Mouse (Mus musculus) kidney, postnatal 25 days (tissue): Measurements from ENCODE around the gene Coasy.

Source experiments
- DNase-seq, 2 experiments: peaks; one replicate each; pipeline ENCODE4 v3.0.0; 2021; ENCODE audit warnings: mixed read lengths in 2 of 2

Gene Coasy

DNA sequence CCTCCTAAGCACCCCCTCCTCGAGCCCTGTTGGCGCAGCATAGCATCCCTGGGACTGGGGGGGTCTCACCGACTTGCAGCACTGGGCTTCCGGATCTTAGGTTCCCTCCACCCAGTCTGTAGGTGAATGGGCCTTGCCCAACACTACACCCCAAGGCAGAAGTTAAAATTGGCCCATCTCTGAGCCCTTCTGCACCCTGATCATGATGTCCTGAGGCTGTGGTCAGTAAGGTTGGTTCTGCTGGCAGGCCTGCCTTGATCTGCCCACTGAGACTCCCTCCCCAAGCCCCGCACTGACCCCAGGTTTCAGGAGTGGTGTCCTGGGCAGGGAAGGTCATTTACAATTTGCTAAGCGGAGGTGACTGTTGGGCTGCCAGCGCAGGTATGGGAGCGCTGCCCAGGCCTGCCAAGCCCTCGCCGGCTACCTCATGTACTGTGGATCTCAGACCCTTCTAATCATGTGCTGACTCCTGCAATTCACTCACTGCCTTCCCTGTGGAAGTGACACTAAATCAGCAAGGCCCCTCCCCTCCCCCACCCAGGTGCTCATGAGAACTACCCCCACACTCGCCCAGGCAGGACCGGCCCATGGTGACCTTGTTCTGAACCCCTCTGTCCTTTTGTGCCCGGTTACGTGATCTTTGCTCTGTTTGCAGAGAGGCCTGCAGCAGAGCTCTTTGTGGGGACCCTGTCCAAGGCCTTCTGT, 19.2 kb upstream of the Coasy start:
- peak in 1 of 2 experiments; percentile 54 for DNase-seq

DNA sequence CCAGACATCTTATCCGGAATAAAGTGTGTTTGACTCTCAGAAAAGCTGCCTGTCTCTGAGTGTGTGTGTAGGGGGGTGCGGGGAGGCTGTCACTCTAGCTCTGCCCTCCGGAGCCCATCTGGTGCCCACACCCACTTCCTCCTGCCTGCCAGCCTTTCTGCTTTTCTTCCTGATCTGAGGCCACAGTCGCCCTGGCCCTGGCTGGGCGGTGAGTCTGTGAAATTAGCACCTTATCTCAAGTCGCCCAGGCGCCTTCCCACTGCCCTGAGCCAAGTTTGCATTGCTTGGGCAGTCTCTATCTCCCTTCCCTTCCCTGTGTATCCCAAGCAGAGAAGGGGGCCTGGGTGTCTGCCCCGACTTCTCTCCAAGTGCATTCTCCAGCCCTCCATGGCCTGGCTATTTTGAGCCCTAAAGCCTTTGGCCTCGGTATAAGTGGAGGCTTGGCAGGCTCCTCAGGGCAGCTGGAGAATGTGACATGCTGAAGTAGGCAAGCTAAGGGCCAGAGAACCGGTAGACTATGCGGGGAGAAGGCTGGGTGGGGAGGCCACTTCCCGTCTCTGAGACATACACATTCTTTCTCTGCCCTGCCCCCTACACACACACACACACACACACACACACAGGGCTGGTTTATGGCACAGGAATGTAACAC, 18.6 kb upstream of the Coasy start:
- DNase-seq = peak; percentile 37 to 71

DNA sequence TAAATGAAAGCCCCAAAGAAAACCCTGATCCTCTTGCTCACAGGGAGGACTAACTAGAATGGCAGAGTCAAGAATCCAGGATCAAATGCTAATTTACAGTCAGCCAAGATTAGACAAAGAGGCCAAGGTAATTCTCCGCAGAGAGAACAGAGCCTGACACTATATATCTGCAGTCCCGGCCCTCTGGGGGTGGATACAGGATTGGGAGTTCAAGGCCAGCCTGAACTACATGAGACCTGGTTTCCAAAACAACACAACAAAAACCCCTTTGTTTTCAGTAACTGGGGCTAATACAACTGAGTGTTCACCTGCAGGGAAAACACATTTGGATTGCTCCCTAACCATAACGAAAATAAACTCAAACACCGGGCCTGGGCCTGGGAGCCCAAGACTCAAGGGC, 17.9 kb upstream of the Coasy start:
- DNase-seq = no peak

DNA sequence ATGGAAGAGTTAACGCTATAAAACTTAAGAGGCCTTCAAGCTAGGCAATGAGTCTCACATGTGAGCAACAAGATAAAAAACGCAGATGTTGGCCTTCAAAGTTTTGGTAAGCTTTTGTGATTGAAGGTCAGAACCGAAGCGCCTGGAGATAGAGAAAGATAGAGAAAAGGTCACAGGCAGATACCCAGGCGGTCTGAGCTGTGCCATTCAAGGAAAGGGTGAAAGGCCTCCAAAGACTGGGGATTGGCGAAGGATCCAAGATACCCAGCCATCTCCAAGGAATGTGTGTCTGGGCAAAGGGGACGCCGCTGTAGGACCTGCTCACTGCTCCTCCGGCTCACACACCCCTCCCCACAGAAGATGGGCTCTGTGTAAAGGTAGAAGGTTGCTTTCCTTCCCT, 17.4 kb upstream of the Coasy start:
- DNase-seq = no peak

DNA sequence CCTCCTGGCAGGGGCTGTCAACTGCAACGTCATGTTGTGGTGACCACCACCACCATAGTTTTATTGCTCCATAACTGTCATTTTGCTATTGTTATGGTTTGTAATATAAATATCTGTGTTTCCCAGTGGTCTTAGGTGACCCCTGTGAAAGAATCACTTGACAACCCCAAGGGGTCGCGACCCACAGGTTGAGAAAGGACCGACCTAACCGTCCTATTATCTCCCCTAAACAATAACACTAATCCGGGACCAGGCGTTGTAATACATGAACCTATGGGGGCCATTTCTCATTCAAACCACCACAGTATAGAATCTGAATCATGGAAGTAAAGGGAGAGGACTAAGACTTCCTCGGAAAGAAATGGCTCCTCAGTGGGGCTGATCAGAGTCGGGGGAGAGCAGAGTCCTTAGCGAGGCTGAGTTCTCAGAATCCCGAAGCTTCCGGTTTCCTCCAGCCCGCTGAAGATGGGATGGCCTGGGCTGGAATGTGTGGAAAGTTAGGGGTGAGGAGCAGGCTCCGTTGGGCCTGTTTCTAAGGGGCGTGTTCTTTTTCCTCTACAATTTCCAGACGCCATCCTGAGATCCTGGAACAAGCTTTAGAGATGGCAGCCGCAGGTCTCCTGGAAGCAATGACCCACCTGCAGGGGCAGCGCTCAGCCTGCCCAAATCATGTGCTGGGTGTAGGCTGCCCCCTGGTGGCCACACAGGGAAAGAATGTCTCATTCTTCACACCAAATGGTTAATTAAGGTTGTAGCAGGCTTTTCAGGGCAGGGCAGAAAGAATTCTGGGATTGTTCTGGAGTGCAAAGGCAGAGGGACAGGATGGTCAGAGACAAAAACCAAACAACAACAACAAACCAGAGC, 15.6 kb upstream of the Coasy start:
- peak; percentile 90 to 92 for DNase-seq

DNA sequence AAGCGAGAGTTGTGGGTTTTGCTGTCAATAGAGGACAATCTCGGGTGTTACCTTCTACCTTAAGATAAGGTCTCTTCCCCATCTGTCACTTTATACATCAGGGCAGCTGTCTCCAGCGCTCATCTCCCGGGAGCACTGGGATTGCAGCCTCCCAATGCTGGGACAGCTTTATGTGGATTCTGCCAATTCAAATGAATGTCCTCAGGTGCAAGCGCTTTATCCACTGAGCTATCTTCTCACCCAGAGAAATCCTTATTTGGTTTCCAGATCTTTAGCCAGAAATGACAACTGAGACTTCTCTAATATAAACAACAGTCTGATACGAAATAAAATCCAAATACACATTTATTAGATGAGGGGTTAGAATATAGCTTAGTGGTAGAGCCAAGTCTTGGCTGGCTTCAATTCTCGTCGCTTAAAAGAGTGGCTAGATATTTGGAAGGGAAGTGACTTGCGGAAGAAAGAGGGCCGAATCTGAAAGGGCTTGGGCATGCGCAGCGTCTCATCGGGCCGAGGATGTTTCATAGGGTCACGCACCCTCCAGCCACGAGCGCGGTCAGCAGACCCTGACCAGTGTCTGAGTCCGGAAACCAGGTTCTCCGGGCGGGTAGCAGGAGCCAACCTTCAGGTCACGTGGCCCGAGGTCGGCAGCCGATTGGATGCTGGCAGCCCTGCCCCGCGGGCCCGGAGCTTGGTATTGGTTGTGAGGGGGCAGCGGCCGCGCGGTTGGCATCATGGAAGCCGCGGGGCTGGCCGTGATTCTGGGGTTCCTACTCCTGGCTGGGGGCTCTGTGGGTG, 12.8 kb upstream of the Coasy start, which contains the start of gene Naglu:
Naglu (plus strand) TSS at position 622 of the 798 bp plus-strand sequence.
- DNase-seq = peak; percentile 98 to 99

DNA sequence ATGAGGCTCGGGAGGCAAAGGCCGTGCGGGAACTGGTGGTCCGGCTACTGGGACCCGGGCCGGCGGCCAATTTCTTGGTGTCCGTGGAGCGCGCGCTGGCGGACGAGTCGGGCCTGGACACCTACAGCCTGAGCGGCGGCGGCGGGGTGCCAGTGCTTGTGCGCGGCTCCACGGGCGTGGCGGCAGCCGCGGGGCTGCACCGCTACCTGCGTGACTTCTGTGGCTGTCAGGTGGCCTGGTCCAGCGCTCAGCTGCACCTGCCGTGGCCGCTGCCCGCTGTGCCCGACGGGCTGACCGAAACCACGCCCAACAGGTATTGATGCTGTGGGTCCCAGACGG, 12.2 kb upstream of the Coasy start:
- DNase-seq = no peak

DNA sequence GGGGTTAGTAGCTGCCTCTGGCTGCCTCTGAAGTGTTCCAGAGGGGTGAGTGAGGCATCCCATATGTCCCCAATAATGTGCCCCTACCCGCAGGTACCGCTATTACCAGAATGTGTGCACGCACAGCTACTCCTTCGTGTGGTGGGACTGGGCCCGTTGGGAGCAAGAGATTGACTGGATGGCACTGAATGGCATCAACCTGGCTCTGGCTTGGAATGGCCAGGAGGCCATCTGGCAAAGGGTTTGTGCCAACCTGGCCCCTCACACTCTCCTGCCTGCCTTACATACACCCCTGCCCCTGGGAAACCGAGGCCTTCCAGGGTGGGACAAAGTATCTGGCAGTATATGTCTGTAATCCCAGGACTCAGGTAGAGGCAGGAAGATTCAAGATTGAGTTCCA, 11.4 kb upstream of the Coasy start:
- no peak for DNase-seq

DNA sequence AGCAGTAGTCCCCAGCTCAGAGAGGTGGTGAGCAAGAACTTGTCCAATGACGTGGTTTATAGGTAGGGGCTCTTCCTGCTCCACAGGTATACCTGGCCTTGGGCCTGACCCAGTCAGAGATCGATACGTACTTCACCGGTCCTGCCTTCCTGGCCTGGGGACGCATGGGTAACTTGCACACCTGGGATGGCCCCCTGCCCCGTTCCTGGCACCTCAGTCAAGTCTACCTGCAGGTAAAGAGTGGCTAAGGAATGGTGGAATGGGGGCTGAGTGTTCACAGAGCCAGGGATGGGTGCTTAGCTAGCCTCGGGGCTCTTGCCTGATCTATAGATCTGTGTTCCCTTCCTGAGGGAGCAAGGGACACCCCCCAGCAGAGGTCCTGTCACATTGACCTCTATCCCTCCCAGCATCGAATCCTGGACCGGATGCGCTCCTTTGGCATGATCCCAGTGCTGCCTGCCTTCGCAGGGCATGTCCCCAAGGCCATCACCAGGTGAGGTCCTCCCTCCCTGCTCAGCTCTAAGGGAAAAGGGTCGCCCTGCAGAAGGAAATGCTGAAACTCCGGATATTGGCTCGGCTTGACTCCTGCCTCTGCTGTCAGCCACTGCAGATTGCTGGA, 10.4 kb upstream of the Coasy start:
- no peak for DNase-seq

DNA sequence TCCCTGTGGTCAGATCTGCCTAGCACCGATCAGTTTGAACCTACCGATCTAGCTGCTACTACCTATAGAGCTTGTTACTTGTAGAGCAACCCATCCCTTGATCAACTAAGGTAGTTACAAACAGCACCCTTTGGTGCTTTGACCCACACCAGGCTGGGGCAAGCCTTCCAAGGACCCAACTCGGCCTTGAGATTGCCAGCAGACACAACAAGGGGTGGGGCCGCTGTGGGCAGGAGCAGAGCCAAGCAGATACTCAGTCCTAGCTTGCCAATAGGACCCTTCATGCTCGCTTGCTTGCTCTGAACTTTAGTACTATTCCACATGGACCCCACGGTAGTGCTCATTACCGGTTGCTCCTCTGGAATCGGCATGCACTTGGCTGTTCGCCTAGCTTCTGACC, 4.2 kb upstream of the Coasy start, which contains the start of gene Hsd17b1:
Hsd17b1 (plus strand) TSS at position 291 of the 400 bp plus-strand sequence.
- DNase-seq = no peak

DNA sequence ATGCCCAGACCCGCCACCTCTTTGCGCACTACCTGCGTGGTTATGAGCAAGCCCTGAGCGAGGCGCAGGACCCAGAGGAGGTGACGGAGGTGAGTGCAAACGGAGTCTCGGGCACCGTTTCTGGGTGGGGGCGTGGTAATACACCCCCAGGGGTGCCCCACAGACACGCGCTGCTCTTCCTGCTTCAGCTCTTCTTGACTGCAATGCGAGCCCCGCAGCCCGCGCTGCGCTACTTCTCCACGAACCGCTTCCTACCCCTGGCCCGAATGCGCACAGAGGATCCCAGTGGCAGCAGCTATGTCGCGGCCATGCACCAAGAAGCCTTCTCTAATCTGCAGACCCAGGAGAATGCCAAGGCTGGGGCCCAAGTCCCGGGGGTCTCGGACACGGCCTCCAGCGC, 2.6 kb upstream of the Coasy start:
- DNase-seq = peak in 1 of 2 experiments; percentile 49

DNA sequence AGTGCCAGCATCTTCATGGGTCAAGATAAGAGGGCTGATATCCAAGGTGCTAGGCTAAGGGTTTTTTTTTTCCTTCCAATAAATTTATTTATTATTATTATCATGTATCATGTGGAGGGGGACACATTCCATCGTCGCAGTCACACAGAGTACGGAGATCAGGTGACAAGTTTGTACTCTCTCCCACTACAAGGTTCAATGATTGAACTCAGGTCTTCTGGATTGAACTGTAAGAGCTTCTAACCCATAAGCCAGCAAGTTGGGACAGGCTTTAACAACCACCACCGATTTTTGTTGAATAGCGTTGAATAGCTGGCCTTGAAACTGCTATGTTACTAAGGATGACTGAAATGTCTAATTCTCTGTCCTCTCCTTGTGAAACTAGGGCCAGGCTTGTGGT, 1.9 kb upstream of the Coasy start:
- no peak for DNase-seq

DNA sequence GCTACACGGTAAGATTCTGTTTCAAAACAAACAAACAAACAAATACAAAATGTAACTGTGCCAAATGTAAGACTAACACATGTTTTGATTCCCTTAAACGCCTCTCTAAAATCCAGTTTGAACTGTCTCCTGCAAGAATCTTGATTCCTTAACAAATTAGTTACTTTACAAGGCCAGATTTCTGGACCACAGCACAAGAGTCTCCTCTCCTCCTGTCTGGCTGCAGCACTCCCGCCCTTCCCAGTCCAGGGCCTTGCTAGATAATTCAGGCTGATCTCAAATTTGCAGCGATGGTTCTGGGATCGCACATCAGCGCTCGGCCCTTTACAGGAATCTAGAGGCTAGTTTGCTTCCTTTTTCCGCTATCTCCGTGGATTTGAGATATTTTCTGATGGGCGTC, 706 bp upstream of the Coasy start:
- DNase-seq = peak in 1 of 2 experiments; percentile 53

DNA sequence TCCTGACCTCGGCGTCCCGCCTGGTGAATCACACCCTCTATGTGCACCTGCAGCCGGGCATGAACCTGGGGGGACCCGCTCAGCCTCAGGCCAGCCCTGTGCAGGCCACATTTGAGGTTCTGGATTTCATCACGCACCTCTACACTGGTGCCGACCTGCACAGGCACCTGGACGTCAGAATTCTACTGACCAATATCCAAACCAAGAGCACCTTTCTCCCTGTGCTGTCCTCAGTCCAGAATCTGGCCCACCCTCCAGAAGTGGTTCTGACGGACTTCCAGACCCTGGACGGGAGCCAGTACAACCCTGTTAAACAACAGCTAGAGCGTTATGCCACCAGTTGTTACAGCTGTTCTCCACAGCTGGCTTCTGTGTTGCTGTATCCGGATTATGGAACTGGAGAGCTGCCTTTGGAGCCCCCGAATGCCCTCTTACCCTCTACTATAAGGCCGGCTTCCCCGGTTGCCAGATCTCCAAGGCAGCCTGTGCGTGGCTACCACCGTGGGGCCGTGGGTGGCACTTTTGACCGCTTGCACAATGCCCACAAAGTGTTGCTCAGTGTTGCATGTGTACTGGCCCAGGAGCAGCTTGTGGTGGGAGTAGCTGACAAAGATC, 825 bp downstream of the Coasy start:
- peak; percentile 80 to 87 for DNase-seq

DNA sequence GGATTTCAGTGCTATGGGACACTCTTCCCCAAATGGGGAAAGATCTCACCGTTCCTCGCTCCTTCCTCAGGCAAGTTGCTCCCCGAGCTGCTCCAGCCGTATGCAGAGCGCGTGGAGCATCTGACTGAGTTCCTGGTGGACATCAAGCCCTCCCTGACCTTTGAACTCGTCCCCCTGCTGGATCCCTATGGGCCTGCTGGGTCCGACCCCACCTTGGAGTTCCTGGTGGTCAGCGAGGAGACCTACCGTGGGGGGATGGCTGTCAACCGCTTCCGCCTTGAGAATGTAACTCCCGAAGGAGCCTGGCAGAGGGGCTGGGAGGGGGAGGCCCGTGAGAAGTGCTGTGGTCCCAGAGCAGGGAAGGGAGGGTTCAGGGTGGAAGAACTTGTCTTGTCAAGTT, 1.9 kb downstream of the Coasy start:
- peak in 1 of 2 experiments; percentile 59 for DNase-seq

DNA sequence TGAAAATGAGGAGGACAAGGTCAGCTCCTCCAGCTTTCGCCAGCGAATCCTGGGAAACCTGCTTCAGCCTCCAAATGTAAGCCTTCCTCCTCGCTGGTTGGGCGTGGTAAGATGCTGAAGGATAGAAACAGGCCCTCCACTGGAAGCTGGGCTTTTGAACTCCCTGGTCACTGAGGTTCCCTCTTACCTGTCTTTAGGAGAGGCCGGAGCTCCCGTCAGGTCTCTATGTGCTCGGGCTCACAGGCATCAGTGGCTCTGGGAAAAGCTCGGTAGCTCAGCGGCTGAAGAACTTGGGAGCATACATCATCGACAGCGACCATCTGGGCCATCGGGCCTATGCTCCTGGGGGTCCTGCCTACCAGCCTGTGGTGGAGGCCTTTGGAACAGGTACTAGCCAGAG, 2.4 kb downstream of the Coasy start:
- DNase-seq = no peak

DNA sequence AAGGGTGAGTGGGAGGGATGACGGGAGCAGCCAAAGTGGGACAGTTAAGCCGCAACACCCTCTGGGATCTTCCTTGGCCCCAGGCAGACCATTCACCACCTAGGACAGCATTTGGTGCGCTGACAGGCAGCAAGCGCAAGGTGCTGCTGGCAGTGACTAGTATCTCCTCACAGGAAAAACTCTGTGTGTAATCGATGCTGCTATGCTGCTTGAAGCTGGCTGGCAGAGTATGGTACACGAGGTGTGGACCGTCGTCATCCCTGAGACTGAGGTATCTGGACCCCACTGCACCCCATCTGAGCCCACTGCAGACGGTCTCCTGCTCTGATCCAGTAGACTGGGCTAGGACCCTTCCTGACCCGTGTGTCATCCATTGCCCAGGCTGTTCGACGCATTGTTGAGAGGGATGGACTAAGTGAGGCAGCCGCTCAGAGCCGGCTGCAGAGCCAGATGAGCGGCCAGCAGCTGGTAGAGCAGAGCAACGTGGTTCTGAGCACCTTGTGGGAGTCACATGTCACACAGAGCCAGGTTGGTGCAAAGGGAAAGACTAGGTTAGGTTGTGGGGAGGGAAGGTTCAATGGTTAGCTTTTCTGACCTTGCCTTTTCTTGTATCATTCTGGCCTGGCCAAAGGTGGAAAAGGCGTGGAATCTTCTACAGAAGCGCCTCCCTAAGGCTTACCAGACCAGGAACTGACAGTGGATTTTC, 3.4 kb downstream of the Coasy start:
- peak; percentile 46 to 74 for DNase-seq

DNA sequence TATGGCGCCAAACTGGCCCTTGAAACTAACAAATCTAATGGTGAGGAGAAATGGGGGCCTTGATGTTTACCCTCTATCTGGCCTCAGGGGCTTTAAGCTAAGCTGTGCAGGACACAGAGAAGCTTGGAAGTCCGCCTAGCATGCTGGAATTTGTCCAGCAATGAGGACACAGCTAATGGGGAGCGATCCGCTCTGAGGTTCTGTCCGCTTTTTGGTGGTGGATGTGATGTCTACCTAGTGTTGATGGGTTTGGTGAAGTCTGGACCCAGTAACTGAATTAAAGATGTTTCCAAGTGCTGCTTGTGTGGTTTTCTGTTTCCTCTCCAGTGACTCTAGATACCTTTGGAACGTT, 3.9 kb downstream of the Coasy start:
- DNase-seq = peak in 1 of 2 experiments; percentile 25

DNA sequence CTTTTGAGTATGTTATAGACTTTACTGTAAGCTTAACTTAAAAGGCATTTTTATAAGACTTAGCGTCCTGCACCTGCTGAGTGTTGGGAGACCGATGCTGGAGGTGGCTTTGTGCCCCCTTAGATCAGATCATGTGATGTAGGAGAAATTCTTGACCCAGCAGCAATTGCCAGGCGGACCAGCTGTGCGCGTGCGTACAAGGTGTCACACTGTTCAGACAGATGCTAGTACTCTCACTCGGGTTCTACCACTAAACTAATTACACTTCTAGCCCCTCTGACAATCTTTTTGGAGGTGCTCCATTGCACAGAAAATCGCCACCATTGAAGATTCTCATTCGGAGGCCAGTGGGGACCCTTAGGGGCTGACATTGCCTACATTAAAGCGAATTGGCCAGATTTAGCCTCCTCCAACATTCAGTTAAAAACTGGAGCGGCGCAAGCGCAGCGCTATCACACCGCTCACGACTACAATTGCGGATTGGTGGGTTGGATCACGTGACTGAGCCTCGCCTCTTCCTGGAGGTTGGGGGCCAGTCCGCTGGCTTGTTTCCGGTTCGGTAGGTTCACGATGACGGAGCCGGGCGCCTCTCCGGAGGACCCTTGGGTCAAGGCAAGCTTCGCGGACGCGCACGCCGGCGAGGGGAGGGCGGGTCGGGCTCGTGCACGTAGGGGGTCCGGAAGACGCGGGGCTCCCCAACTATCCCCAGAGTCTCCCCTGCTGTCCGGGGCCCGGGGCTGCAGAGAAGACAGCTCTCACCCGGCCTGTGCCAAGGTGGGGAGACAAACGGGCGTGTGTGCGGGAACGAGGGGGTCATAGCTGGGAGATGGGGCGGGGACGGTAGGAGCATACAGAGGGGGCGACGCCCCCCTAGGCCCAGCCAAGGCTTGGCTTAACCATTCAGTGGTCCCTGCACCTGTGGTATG, 4.7 kb downstream of the Coasy start, which contains the start of gene Mlx:
Mlx (plus strand) TSS at position 522 of the 926 bp plus-strand sequence.
- DNase-seq = peak; percentile 95 to 97

DNA sequence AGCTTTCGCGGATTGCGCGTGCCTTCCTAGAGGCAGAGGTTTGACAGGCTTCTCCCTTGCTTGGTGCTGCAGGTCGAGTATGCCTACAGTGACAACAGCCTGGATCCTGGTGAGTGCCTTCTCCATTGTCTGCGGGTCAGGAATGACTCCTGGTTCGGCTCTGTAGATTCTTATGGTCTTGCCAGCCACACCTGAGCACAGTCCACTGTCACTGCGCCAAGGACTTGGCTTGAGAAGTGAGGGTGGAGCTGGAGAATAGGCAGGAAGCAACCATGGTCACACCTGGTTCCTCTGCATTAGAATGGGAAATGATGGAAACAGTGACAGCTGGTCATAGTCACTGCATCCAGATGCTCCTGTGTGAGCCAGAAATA, 5.3 kb downstream of the Coasy start:
- peak; percentile 50 to 78 for DNase-seq
